Mouse (Mus musculus) NIH3T3 (cell line): Measurements from ENCODE around the gene Cgrrf1.

Source experiments
- DNase-seq: peaks from one replicate; pipeline ENCODE4 v3.0.0-alpha.2; 2012; ENCODE audit warnings: low read depth

The Cgrrf1 gene

DNA sequence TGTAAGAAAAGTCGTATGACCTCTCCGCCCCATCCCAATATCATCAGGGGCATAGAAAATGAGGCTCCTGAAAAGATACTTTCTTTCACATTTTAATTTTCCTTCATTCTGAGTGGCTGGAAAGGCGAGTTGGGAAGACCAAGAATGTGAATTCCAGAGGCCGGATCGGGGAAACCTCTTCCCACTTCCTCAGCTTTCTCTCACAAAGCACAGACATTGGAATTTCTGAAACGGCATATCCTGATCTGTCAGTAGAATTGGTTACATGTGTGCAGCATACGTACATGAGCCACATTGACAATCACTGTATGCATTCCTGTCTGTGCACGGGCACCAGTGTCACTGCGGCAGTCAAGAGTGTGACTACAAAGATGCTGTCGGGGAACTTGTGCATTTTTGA, 62.0 kb downstream of the Cgrrf1 start:
- DNase-seq: no peak

DNA sequence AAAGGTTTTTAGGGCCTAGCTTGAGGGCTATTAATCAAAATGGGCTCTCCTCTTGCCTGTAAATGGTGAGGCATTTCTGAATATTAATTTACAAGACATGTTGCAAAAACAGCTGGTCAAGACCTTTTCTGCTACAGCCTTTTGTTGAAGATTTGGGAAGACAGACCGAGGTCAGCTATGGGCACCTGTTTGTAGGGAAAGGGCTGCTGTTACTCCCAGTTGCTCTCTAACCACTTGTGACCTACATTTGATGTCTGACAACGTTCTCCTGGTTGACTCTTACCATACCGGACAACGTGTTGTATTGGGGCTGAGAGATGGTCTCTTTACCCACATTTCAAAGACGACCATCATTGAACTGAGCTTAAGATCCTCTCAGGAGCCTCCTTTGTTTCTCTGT, 66.0 kb downstream of the Cgrrf1 start:
- no peak for DNase-seq

DNA sequence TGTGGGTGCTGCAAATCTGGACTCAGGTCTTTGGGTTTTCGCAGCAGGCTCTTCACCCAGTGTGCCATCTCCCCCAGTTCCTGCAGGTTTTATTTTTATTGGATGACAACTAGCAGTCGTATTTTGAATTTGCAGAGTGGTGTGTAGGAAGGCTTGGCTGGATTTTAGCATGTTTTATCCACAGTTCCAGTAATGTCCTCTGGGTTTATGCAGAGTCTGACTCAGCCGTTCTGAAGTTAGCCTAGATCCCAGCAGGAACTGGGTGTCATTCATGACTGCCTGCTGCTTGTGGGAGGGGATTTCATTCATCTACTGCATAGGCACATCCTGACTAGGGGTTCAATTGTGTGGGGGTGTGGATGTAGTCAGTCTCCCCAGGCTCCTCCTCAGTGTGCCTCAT, 66.7 kb downstream of the Cgrrf1 start:
- peak; percentile 59 for DNase-seq

DNA sequence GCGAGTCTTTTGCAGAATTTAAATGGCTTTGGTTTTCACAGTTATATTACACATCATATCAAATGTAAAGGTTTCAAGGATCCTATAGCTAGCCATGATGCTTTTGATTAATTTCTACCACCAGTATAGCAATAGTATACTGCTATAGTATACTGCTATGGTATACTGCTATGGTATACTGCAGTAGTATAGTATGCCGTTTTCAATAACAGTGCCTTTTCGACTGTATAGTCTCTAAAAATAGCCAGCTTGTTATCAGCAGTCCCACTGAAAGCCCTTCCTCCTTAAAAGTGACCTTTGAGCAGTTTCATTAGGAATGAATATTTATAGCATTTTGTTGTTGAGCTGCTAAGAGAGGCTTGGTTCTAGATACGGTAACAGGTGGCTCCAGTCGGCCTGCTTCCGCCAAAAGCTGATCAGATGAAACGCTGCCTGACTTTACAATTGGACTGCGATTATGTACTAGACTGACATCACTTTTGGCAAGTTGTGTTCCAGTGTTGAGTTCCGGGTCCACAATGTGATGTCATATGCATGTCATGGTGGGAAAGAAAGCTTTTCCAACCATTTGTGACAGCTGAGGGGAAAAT, 70.7 kb downstream of the Cgrrf1 start:
- no peak for DNase-seq
